Mouse (Mus musculus): ENCODE results near the gene Tpm1. TPM values are rescaled to one million over a fixed set of nuclear protein-coding genes. Genes with fewer than 3 reads are reported as not detected.
A peak's percentile ranks its signal among the peaks of the same experiment; 100 is the strongest.

Gene Tpm1
- 165 and 182 TPM in 2 replicates for polyA plus RNA-seq (2015; fragmentation: Nextera tagmentation; extraction: Ambion mirVana)

GRCm38 (mm10) chr9:67049086-67049824 lies at the start of gene Tpm1:
TSS of gene Tpm1 (minus strand) at chr9:67049406.
- peak within 1 kb of the TSS; percentile 79 for H3K9ac ChIP-seq
- H3K27me3 ChIP-seq: peaks cover 69% of the 10 kb centered on the region
- no peak within 1 kb of the TSS for H3K27ac ChIP-seq
- under 1% methylated on average over 51 of the region's 51 CpGs for WGBS
- peaks cover 30% of the 10 kb centered on the region for H3K4me1 ChIP-seq (replicated peaks)
- H3K36me3 ChIP-seq: no peaks in the 10 kb centered on the region
- H3K9me3 ChIP-seq: no peaks in the 10 kb centered on the region
- ATAC-seq (ENCODE audit: low FRiP score): 0 out of 2 replicates have a peak, but pooled peaks have one; percentile 40
- peak within 1 kb of the TSS; percentile 51 for H3K4me3 ChIP-seq
- peak within 1 kb of the TSS; percentile 91 for H3K4me2 ChIP-seq

- Histone ChIP-seq H3K4me3 (no peak overlapping the region), H3K27ac (no peak overlapping the region), H3K27me3 (no peaks in the 10 kb centered on the region), H3K4me1 (replicated peaks) (peaks cover 13% of the 10 kb centered on the region), H3K9me3 (no peaks in the 10 kb centered on the region), H3K36me3 (no peaks in the 10 kb centered on the region), H3K9ac (no peak overlapping the region), H3K4me2 (no peak overlapping the region)
- 90% methylated on average over 2 of the region's 2 CpGs for WGBS
- ATAC-seq (ENCODE audit: low FRiP score): no peak
Observed at GRCm38 (mm10) chr9:67094371-67094770, 45.2 kb upstream of the Tpm1 start.

DNA sequence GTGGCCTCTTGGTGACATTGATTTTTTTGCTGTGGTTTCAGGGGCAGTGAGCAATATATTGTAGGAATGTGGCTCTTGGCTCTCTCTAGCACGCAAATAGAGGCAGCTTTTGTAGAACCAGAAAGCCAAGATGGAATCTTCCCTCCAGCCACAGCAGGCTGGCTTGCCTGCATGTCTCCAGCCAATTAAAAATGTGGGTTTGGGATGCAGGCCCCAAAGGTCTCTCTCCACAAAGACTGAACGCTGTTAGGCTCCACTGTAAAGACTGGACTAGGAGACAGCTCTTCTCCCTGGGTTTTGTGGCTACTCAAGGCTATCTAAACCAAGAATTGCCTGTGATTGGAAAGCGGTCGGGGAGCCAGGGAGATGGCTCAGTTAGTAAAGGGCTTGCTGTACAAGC lies 43.0 kb upstream of the Tpm1 start:
- Histone ChIP-seq H3K4me3 (no peak overlapping the region), H3K27me3 (no peaks in the 10 kb centered on the region), H3K4me1 (replicated peaks) (peaks cover 13% of the 10 kb centered on the region), H3K27ac (no peak overlapping the region; the same call in 1 of the 2 replicates), H3K4me2 (no peak overlapping the region), H3K36me3 (no peaks in the 10 kb centered on the region), H3K9me3 (no peaks in the 10 kb centered on the region), H3K9ac (no peak overlapping the region)
- 80% methylated on average over 4 of the region's 4 CpGs for WGBS
- ATAC-seq (ENCODE audit: low FRiP score): no peak

GRCm38 (mm10) chr9:67091598-67091997 lies 42.4 kb upstream of the Tpm1 start:
- Histone ChIP-seq H3K9me3 (no peaks in the 10 kb centered on the region), H3K4me1 (replicated peaks) (peaks cover 13% of the 10 kb centered on the region), H3K9ac (no peak overlapping the region), H3K36me3 (no peaks in the 10 kb centered on the region), H3K27me3 (no peaks in the 10 kb centered on the region), H3K27ac (no peak overlapping the region), H3K4me2 (no peak overlapping the region), H3K4me3 (no peak overlapping the region)
- ATAC-seq (ENCODE audit: low FRiP score): no peak
- WGBS: 66% methylated on average over 7 of the region's 7 CpGs

DNA sequence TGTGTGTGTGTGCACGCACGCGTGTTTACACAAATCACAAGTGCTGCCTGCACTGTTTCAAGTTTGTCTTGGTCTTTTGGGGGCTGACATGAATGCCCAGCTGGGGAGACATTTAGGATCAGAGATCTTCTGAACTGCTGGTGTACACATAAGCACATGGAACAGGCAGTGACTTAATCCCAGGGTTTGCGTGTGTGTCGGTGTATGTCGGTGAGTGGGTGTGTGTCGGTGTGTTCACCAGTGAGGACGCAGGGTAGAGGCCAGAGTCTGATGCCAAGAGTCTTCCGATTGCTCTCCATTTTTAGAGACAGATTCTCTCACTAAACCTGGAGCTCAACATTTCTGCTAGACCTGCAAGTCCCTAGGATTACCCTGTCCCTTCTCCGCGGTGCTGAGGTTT lies 41.9 kb upstream of the Tpm1 start:
- no peak overlapping the region for H3K27ac ChIP-seq

DNA sequence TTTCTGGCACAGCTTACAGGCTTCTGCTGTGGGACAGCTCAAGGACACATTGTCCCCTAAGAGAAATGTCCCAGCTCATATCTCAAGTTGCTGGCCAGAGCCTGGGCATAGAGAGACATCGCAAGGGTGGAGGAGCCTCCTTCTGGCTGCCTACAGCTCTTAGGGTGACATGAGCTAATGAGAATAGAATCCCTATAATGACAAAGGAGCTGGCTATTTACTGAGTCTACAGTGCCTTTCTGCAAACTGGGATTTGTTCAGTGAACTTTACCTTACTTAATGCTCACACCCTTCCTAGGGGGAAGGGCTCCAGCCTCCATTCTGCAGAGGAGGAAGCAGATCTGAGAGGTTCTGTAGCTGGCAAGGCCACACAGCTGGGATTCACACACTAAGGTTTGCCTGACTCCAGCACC lies 41.4 kb upstream of the Tpm1 start:
- Histone ChIP-seq H3K27ac (no peak overlapping the region), H3K4me3 (no peak overlapping the region), H3K9ac (no peak overlapping the region), H3K4me1 (replicated peaks) (peaks cover 13% of the 10 kb centered on the region), H3K36me3 (no peaks in the 10 kb centered on the region), H3K27me3 (no peaks in the 10 kb centered on the region), H3K9me3 (no peaks in the 10 kb centered on the region), H3K4me2 (no peak overlapping the region)
- no peak for ATAC-seq (ENCODE audit: low FRiP score)
- WGBS: 88% methylated on average over 1 of the region's 1 CpGs

More for the DNA sequence above, 41.9 kb upstream of the Tpm1 start:
- no peak overlapping the region for H3K4me2 ChIP-seq
- WGBS: 93% methylated on average over 11 of the region's 11 CpGs
- H3K36me3 ChIP-seq: no peaks in the 10 kb centered on the region
- H3K4me3 ChIP-seq: no peak overlapping the region
- ATAC-seq (ENCODE audit: low FRiP score): no peak
- H3K4me1 ChIP-seq (replicated peaks): peaks cover 13% of the 10 kb centered on the region
- no peaks in the 10 kb centered on the region for H3K27me3 ChIP-seq
- no peaks in the 10 kb centered on the region for H3K9me3 ChIP-seq
- no peak overlapping the region for H3K9ac ChIP-seq

DNA sequence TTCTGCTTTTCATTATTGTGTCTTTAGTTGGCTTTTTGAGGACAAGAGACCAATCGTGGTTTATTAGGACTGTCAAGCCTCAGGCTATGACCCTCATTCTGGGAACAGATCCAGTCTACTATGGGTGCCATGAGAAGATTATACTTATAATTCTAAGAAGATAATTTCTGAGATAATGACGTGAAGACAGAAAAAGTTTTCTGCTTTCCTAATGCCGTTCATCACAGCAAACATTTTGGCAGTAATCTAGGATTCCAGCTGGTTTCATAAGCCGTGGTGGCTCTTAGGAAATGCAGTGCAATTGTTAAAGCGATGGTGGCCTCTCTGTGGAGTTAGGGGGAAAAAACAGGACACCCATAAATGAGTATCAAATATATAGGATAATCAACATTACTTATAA lies 40.0 kb upstream of the Tpm1 start:
- no peak overlapping the region for H3K4me2 ChIP-seq
- no peak overlapping the region for H3K4me3 ChIP-seq
- 85% methylated on average over 5 of the region's 5 CpGs for WGBS
- no peak overlapping the region for H3K9ac ChIP-seq
- H3K4me1 ChIP-seq (replicated peaks): peaks cover 13% of the 10 kb centered on the region
- no peak for ATAC-seq (ENCODE audit: low FRiP score)
- no peaks in the 10 kb centered on the region for H3K27me3 ChIP-seq
- no peaks in the 10 kb centered on the region for H3K36me3 ChIP-seq
- H3K9me3 ChIP-seq: no peaks in the 10 kb centered on the region
- H3K27ac ChIP-seq: no peak overlapping the region

- H3K4me1 ChIP-seq (replicated peaks): 0 out of 2 replicates have a peak, but pooled peaks cover 4% of the 10 kb centered on the region
- no peak for ATAC-seq (ENCODE audit: low FRiP score)
- H3K27ac ChIP-seq: no peak overlapping the region
- no peak overlapping the region for H3K4me2 ChIP-seq
- H3K9ac ChIP-seq: no peak overlapping the region
- H3K27me3 ChIP-seq: no peaks in the 10 kb centered on the region
- no peaks in the 10 kb centered on the region for H3K36me3 ChIP-seq
- no peak overlapping the region for H3K4me3 ChIP-seq
- WGBS: 23% methylated on average over 4 of the region's 4 CpGs
- no peaks in the 10 kb centered on the region for H3K9me3 ChIP-seq
Observed at GRCm38 (mm10) chr9:67083801-67084200, 34.6 kb upstream of the Tpm1 start.

- 84% methylated on average over 5 of the region's 5 CpGs for WGBS
- Histone ChIP-seq H3K27ac (no peak overlapping the region), H3K4me2 (no peak overlapping the region), H3K9ac (no peak overlapping the region), H3K4me3 (no peak overlapping the region), H3K9me3 (no peaks in the 10 kb centered on the region), H3K36me3 (no peaks in the 10 kb centered on the region), H3K27me3 (no peaks in the 10 kb centered on the region), H3K4me1 (replicated peaks) (0 out of 2 replicates have a peak, but pooled peaks cover 4% of the 10 kb centered on the region)
- no peak for ATAC-seq (ENCODE audit: low FRiP score)
Observed at GRCm38 (mm10) chr9:67081688-67082087, 32.5 kb upstream of the Tpm1 start.

GRCm38 (mm10) chr9:67077658-67078319 lies 28.6 kb upstream of the Tpm1 start:
- WGBS: 50% methylated on average over 8 of the region's 8 CpGs

DNA sequence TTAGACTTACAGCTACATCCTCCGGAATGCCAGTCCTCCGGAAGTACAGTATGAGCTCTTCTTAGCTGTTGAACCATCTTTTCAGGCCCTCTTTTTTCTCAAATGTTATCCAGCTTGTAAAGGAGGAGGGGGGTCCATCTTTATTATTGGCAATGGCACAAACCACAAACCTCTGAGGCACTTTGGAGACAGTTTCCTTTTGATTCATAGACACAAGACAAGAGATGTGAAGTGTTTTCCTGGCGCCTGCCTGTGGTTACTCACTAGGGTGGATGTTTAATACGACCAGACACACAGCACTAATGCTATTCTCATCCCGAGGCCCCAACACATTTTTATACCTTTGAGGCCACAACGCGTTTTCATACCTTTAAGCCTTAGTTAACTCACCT lies 28.1 kb upstream of the Tpm1 start:
- WGBS: 79% methylated on average over 7 of the region's 7 CpGs
- H3K9me3 ChIP-seq: no peaks in the 10 kb centered on the region
- no peak overlapping the region for H3K4me2 ChIP-seq
- no peaks in the 10 kb centered on the region for H3K4me1 ChIP-seq (replicated peaks)
- H3K36me3 ChIP-seq: no peaks in the 10 kb centered on the region
- H3K4me3 ChIP-seq: no peak overlapping the region
- H3K9ac ChIP-seq: no peak overlapping the region
- no peak overlapping the region for H3K27ac ChIP-seq
- ATAC-seq (ENCODE audit: low FRiP score): no peak
- no peaks in the 10 kb centered on the region for H3K27me3 ChIP-seq

More at GRCm38 (mm10) chr9:67077658-67078319, 28.6 kb upstream of the Tpm1 start:
- H3K4me2 ChIP-seq: no peak overlapping the region
- no peaks in the 10 kb centered on the region for H3K9me3 ChIP-seq
- H3K27ac ChIP-seq: no peak overlapping the region
- no peak overlapping the region for H3K4me3 ChIP-seq
- no peaks in the 10 kb centered on the region for H3K4me1 ChIP-seq (replicated peaks)
- H3K9ac ChIP-seq: no peak overlapping the region
- no peaks in the 10 kb centered on the region for H3K27me3 ChIP-seq
- ATAC-seq (ENCODE audit: low FRiP score): no peak
- H3K36me3 ChIP-seq: no peaks in the 10 kb centered on the region

- Histone ChIP-seq H3K9me3 (no peaks in the 10 kb centered on the region), H3K9ac (no peak overlapping the region), H3K4me3 (no peak overlapping the region), H3K27ac (no peak overlapping the region), H3K36me3 (no peaks in the 10 kb centered on the region), H3K4me2 (no peak overlapping the region), H3K4me1 (replicated peaks) (peaks cover 3% of the 10 kb centered on the region; the same call in 1 of the 2 replicates), H3K27me3 (no peaks in the 10 kb centered on the region)
- WGBS: 60% methylated on average over 2 of the region's 2 CpGs
- ATAC-seq (ENCODE audit: low FRiP score): no peak
Observed at GRCm38 (mm10) chr9:67072182-67072581, 23.0 kb upstream of the Tpm1 start.
